Mouse (Mus musculus) brown adipose tissue, adult 24 weeks (tissue): ENCODE data around the gene Sesn2. TPM values are rescaled to one million over a fixed set of nuclear protein-coding genes. Genes with fewer than 3 reads are reported as not detected.

Experiments used
- polyA plus RNA-seq: library from polyadenylated mRNA; stranded (reverse); fragments of >200 nt; gene quantifications from 2 replicates; pipeline ENCODE4 v1.2.4, GENCODE M21; 2012; ENCODE audit not compliant: missing spikeins, insufficient read depth, insufficient read length

Gene Sesn2
- polyA plus RNA-seq, 1 experiment: 14.5 TPM

Other genes with a start within 250 kb of the Sesn2 start
- 2.1 and 5.2 TPM in 2 replicates for gene Gmeb1, start 248.9 kb downstream of the Sesn2 start, polyA plus RNA-seq
- gene Taf12, start 236.1 kb downstream of the Sesn2 start, polyA plus RNA-seq: 25.0 and 27.8 TPM in 2 replicates
- 2.3 TPM in 1 of 2 replicates, not detected in the other for gene Rab42, start 207.1 kb downstream of the Sesn2 start, polyA plus RNA-seq
- 35.1 and 36.5 TPM in 2 replicates for gene Trnau1ap, start 181.0 kb downstream of the Sesn2 start, polyA plus RNA-seq
- gene Rcc1, start 156.9 kb downstream of the Sesn2 start, polyA plus RNA-seq: 3.4 and 7.6 TPM in 2 replicates
- 5.9 and 11.6 TPM in 2 replicates for gene Phactr4, start 88.0 kb downstream of the Sesn2 start, polyA plus RNA-seq
- 2.1 and 3.4 TPM in 2 replicates for gene Med18, start 46.6 kb downstream of the Sesn2 start, polyA plus RNA-seq
- gene Atpif1, start 23.2 kb upstream of the Sesn2 start, polyA plus RNA-seq: 42.9 and 57.3 TPM in 2 replicates
- 62.3 and 81.0 TPM in 2 replicates for gene Dnajc8, start 25.0 kb upstream of the Sesn2 start, polyA plus RNA-seq
- 1.0 and 3.6 TPM in 2 replicates for gene Ptafr, start 53.6 kb upstream of the Sesn2 start, polyA plus RNA-seq
- gene Eya3, start 128.5 kb upstream of the Sesn2 start, polyA plus RNA-seq: 13.8 and 20.5 TPM in 2 replicates
- gene Xkr8, start 222.0 kb upstream of the Sesn2 start, polyA plus RNA-seq: 2.5 and 2.7 TPM in 2 replicates
- gene Smpdl3b, start 246.8 kb upstream of the Sesn2 start, polyA plus RNA-seq: 0.92 TPM in 1 of 2 replicates, not detected in the other